Mouse (Mus musculus): ENCODE measurements around the gene Ccdc83.

Gene Ccdc83

DNA sequence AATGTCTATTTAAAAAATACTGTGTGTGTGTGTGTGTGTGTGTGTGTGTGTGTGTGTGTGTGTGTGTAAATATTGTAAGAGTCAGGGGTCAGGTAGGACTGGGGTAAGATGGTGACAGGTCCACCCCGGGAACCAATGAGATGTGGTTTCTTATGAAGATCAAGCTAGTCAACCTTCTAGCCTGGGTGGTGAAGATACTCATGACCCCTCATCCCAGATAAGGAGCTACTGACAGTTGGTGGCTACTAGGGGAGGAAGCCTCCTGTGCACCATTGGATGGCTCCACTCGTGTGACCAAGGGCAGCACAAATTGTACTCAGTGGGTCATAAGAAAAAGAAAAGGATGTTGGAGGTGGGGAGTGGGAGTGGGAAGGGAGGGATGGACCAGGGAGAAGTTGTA is 5.7 kb downstream of the Ccdc83 start:
- DNase-seq (ENCODE audit: low spot score): no peak

DNA sequence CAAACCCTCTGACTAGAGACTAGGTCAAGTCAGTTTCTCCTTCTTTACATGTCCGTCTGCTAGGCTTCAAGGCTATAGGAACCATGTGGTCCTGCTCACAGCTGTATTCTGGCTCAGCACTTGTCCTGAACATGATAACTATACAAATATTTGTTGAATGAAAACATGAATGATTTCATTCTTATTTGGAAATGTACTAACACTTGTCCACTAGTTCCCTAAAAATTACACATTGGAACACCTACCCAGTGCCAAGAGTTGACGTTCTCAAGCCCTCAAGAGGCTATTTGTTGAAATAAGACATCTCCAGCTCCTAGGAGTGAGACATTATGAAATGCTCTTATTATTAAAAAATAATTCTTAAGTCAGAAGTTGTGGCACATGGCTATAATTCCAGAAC is 6.9 kb downstream of the Ccdc83 start:
- DNase-seq (ENCODE audit: low spot score): no peak

DNA sequence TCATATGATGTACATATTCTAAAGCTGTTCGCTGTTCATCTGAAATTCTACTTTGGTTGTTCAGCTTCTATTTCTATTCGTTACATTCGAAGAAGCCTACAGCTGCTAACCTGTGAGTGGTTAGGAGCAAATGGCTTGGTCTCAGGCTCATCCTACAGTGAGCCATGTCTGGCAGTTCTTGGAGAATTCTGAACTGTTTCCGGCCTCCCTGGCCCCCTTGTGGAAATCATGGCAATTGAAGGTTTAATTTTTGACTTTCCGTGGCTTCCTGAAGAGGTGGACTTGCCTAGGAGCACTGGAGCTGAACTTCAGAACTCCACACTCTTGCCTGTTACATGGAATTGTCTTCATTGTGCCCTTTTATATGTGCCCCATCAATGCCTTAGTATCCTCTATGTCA is 12.6 kb downstream of the Ccdc83 start:
- DNase-seq (ENCODE audit: low spot score): no peak

DNA sequence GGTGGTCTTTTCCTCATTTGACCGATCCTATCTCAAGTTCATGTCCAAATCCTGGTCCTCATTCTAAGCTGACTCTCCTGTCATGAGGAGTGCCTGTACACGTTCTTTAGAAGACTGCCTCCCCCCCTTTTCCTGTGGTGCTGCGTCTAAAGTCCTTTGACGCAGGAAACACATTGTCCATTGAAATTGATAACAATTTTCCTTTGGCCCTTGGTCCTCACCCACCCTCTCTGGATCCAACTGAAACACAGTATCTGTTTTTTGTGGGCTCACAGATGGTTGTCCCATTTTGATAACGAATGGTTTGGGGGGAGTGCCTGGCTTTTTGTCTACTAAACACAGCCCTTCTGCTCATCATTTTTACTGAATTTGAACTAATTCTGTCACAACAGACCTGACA is 21.9 kb downstream of the Ccdc83 start:
- no peak for DNase-seq (ENCODE audit: low spot score)

DNA sequence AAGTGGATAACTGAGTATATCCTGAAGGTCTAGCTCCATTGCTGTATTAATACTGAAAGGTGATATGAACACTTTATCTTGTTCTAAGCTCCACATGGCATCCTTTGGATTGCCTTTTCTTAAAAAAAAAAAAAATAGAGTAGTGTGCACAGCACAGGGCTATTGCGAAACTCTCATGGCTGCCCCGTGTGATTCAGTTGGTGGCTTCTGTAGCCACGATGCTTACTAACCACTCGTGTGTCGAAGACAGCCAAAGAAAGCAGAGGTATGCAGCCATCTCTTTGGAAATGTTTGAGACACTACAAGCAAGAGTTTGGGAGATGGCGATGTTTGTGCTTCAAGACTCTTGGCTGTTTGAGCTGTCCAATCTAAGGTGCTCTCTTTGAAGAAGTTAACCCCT is 22.4 kb downstream of the Ccdc83 start:
- DNase-seq (ENCODE audit: low spot score): no peak

DNA sequence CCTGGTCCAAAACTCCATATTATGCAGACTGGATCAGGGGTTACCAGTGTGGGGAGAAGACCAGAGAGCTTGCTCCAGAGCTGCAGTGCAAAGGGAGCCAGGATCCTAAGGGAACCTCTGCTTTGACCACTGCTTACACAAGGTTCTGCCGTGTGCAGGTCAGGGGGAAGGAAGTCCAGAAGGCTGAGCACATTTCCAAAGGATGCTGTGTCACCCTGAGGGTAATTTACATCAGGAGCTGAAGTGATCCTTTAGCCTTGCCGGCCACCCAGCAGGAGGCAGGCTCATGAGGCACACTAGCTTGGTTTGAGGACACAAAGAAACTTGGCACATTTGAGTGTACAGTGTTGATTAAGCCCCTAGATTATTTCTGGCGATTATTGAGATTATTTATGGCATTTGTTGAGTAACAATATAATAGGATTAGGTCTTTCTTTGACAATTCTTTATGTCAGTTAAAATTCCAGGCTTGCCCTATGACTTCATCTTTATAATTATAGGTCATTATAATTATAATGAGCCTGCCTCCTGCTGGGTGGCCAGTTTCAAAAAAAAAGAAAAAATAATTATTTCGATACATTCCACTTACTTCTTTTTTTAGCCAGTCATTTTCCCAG is 29.2 kb downstream of the Ccdc83 start:
- no peak for DNase-seq (ENCODE audit: low spot score)

DNA sequence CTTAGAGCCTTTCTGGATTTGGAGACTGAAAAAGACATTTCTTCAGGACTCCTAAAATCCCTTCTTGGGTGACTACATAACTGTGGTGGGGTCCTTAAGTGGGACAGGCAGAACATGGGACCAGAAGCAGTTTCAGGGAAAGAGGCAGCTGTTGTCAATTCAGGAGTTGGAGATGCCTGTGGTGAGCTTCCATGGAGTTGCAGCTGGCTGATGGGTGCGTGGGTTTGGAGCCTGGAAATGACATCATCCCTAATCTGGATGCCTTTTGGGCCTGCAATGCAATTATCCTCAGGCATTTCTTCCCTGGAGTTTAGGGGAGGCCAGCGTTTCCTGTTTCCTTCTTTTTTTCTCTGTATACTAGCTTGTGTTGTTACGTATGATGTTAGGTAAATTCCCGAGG is 31.7 kb downstream of the Ccdc83 start:
- DNase-seq (ENCODE audit: low spot score): no peak

DNA sequence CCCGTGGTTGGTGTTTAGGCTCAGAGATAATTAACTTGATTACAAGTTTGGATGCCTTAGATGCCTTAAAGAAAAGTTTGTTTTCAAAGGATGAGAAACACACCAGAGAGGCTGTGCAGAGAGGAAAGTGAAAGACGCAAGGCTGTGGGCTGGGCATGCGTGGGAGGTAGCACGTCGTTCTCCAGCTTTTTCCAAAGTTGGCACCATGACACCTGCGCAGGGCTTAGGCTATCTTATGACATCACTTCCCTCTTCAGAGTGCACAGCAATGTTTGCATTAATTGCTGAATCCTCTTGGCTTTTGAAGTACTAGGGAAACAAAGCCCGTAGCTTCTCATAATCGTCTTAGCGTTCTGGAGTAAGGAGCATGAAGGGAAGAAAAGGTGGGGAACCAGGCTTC is 34.1 kb downstream of the Ccdc83 start:
- DNase-seq (ENCODE audit: low spot score): no peak

DNA sequence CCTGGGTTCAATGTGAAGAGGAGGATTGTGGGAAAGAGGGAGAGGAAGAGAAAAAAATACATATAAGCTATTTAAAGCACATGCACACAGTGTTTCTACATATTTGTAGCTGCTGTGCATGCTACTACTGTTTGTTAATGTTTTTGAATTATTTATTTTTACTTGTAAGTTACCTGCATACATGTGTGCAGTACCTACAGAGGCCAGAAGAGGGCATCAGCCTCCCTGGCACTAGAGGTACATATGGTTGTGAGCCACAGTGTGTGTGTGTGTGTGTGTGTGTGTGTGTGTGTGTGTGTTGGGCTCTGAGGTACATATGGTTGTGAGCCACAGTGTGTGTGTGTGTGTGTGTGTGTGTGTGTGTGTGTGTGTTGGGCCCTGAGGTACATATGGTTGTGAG is 36.7 kb downstream of the Ccdc83 start:
- peak; percentile 50 for DNase-seq (ENCODE audit: low spot score)

DNA sequence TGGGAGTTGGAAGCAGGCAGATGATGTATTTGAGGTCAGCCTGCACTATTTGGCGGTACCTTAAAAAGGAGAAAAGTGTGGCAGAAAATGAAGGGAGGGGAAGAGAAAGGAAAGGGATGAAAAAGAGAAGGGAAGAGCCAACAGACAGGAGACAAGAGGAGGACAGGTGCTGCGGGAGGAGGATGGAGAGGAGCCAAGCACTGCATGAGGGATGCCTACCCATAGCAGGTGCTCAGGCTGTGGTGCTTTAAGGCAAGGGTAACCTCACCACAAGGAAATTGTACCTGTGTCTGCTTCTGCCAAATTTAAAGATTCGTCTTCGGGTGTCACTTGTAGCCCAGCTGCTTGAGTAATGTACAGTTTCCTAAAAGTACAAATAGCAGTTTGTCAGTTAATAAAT is 37.5 kb downstream of the Ccdc83 start:
- no peak for DNase-seq (ENCODE audit: low spot score)

DNA sequence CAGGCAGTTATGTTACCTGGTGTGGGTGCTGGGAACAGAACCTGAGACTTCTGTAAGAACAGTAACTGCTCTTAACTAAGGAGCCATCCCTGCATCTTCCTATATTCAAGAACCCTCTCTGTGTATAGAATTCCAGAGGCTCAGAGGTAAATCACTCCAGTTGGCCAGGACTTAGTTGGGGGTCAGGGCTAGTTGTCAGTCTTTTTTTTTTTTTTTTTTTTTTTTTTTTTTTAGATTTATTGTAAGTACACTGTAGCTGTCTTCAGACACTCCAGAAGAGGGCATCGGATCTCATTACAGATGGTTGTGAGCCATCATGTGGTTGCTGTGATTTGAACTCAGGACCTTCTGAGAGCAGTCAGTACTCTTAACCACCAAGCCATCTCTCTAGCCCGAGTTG is 44.1 kb downstream of the Ccdc83 start:
- DNase-seq (ENCODE audit: low spot score): no peak

DNA sequence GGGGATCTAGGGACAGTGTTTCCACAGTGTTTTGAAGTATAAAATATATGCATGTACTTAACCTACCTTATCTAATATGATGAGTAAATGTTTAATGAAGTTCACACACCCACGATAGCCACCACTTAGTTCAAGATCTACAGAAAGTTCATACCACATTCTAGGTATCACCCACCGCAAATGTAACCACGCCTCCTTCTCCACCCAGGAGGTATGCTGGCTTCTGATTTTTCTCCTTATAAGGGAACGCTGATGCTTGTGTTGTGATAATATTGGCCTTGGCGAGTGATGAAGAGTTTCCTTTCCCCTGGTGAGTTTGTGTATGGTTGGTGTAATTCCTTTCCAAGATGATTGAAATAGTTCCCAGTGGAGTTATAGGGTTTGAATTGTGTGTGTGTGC is 47.5 kb downstream of the Ccdc83 start:
- DNase-seq (ENCODE audit: low spot score): no peak

DNA sequence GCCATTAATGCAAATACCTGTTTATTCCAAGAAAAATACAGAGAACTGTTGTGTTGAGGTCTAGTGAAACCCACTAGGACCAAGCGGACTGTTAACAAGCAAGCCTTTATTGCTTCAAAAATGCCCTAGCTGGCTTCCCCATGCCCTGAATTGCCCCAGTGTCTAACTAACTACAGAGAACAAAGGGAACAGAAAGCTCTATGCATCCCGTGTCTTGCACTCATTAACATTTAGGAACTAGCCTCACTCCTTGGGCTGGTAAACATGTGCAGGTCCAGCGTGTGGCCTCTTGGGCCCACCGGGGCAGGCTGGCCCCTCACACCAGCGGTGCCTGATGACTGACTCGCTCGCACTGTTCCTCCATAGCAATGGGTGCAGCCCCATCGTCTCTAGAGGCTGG is 49.1 kb downstream of the Ccdc83 start:
- DNase-seq (ENCODE audit: low spot score): no peak

DNA sequence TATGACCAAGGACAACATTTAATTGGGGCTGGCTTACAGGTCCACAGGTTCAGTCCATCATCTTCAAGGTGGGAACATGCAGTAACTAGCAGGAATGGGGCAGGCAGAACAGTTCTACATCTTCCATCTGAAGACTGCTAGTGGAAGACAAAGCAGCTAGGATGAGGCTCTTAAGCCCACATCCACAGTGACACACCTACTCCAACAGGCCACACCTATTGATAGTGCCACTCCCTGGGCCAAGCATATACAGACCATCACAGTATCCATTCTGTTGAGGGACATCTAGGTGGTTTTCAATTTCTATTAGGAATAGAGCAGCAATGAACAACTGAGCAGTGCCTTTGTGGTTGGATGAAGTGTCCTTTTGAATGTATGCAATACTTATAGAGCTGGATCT is 54.6 kb downstream of the Ccdc83 start:
- DNase-seq (ENCODE audit: low spot score): no peak

DNA sequence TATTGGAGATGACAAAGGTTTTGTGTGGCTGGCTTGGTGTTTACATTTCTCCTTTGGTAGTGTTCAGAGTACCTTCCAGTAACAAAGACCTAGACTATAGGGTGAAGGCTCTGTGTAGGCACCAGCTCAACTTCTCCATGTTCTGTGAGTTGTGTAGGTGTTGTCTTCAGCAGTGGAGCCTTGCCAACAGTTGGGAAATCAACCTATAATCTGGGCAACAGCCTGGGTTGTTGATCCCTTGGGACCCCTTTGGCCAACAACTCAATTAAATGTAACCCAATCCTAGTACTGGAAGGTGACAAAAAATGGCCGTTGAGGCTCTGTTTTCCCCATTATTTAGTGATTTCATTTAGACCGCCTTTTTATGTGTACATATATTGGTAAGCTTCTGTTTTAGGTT is 55.5 kb downstream of the Ccdc83 start:
- no peak for DNase-seq (ENCODE audit: low spot score)

DNA sequence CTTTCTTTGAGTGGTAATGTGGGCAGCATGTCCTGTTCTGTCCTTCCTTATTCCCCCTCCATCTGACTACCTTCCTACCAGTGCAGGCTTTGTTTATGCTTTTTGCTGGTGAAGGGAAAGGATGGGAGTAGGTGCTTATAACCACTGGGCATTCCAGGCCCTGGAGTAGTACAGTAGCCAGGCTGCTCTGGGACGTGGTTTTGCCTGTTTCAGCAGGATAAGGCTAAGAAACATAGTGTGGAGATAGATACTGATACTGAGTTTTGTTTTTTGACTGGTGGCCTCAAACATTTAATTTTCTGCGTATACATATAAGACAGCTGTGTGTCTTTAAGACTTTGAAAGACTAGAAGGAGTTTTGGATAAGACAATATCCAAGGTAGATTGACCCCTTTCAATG is 61.7 kb downstream of the Ccdc83 start:
- DNase-seq (ENCODE audit: low spot score): no peak

DNA sequence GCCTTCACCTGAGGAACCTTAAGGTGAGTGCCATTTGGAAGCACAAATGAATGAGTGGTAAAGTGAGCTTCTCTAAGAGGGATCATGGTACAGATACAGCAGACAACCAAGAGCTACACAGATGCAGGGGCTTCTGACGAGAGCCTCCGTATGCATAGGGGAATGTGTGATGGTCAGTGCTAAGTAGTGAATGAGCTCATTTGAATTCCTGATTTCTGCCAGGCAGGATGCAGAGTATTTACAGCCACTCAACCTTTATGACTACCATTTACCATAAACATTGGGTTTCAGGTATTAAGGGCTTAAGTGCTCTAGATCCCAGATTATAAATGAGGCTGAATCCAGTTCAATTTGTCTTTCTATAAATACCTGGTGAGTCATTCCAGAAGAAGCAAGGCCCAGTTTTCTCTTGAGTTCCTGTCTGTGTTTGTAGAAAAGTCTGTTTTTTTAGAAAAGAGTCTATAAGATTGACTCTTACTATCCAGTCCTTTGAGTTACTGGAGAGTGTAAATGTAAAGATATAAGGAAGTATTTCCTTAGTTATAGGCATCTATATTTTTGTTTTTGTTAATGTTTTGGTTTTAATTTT is 63.6 kb downstream of the Ccdc83 start:
- no peak for DNase-seq (ENCODE audit: low spot score)

DNA sequence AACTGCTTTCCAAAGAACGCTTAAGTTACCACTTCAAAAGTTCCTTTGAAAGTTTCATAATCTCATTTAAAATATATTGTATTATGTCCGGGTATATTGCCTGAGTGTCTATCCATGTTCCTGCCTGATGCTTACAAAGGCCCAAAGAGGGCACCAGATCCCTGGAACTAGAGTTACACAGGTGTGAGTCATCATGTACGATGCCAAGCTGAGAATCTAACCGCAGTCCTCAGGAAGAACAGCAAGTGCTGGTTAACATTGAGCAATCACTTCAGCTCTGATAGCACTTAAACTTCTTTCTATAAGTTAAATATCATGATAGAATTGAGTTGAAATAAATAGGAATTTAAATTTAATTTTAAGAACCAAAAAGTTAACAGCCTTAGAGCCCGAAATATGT is 65.3 kb downstream of the Ccdc83 start:
- no peak for DNase-seq (ENCODE audit: low spot score)

DNA sequence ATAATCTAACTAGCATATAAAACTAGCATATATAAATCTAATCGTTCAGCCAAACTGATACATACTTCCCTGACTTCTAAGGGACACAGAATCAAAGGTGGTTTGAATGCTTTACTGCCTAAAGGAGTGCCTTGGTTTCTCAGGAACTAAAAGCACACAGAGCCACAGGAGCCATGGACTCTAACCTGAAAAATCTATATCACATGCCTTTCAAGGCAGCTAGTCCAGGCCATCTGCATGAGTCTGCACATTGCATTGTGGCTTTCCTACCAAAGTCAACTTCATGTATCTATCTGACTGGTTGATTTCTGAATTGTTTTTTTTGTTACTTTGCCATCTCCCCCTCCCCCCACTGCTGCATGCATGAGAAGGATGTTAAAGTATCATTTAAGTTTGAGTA is 84.9 kb downstream of the Ccdc83 start:
- no peak for DNase-seq (ENCODE audit: low spot score)

DNA sequence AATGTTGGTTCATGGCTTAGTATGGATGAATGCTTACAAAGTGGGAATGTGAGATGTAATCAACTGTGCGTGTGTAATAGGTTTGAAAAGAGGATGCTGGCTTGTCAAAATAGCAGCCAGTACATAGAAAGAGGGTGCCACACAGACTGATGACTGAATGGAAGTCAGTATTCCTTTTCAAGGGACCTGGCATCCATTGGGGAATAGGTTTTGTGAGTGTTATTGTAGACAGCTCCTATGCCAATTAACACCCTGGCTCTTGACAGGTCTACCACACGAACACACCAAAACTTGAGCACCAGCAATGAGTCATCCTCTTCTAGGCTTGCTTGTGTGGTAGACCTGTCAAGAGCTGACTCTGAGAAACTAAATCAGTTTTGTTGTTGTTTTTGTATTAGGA is 90.0 kb downstream of the Ccdc83 start:
- no peak for DNase-seq (ENCODE audit: low spot score)

Data from c-Kit-positive CD71-positive TER-119-positive erythroid progenitor cells, embryonic 14.5 days (primary cell).